Mouse (Mus musculus) adrenal gland, postnatal 25 days (tissue): Measurements from ENCODE around the gene Hrasls5. TPM values are rescaled to one million over a fixed set of nuclear protein-coding genes. Genes with fewer than 3 reads are reported as not detected.

Source experiments
- DNase-seq: peaks from one replicate; pipeline ENCODE4 v3.0.0; 2021; ENCODE audit warnings: mixed read lengths
- long read RNA-seq: library from polyadenylated mRNA; stranded (forward); transcript quantifications from one replicate; pipeline ENCODE4 v2.0.0, GENCODE M21; 2021
- total RNA-seq: library from RNA; stranded (reverse); gene quantifications from 2 replicates; pipeline ENCODE4 v1.2.3, GENCODE M21; 2021

Hrasls5 gene
- not detected in 2 replicates for total RNA-seq
- long read RNA-seq, partial matches to known transcripts, result 0 of 1 reads
- long read RNA-seq, other reads (novel, unspliced or antisense), result 1 of 1 reads

DNA sequence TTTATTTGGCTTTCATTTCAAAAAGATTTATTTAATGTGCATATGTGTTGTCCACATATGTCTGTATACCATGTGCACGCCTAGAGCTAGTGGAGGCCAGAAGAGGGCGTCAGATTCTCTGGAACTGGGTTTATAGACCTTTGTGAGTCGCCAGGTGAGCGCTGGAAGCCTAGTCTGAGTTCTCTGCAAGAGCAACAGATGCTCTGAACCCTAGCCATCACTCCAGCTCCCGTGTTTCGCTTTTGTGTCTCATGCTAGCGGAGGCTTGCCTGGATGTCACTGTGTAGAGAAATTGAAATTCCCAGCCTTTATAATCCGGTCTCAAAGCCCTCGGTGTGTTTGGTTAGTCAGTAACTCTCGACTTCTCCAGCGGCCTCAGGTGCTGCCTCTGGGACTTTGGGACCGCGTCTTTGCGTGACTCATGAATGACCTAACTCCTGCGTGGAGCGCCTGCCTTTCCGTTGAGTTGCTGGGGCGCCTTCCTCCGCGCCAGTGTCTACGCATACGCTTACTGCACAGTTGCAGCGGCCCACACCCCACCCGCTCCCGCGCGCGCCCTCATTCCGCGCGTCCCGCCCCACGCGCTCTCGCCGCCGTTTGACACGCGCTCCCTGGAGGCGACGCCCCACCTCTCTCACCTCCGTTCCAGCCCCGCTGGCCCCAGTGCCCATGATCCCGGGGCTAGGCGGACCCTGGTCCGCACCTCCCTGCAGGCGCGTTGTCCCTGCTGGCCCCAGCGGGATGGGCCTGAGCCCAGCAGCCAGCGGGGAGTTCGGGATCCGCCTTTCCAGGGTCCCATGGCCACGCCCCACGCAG is at the start of gene Hrasls5:
TSS of gene Hrasls5 (plus strand) at position 600 of the 816 bp plus-strand sequence.
- DNase-seq, result peak; percentile 43

DNA sequence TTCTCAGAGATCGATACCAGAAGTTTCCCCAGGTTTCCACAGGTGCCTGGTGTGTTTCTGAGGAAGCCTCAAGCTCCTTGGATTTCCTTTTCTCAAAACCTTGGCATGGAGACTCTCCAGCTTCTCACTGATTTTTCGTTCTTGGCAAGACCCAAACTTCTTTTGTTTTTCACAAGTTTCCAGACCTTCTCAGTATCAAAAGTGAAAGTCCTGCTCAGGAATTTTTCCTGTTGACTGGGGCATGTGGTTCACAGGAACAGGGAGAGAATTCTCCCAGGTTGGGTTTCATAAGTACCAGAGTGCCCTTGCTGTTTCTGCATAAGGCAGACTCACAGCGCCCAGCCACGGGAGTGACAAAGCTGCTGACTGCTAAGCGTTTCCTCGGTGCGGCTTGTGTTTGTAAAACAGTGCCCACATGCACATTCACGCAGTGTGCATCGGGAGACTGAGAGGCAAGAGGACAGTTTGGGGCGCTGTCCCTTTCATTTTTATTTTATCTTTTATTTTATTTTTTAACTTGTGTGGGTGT is 49.7 kb upstream of the Hrasls5 start:
- no peak for DNase-seq

DNA sequence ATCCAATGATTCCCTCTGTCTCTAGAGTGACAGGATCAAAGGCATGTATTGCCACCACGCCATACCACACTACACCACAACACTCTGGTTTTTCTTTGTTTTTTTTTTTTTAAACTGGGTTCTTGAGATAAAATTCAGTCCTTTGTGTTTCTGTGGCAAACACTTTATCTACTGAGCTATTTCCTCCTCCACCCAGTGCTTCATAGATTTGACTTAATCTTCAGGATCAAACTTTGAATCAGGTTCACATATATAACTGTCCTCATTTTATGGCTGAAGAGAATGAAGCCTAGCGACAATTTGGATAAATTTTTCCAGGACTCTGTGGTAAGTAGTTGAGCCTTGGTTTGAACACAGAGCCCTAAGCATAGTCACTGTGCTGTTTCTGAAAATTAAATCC is 48.7 kb upstream of the Hrasls5 start:
- DNase-seq, result no peak

DNA sequence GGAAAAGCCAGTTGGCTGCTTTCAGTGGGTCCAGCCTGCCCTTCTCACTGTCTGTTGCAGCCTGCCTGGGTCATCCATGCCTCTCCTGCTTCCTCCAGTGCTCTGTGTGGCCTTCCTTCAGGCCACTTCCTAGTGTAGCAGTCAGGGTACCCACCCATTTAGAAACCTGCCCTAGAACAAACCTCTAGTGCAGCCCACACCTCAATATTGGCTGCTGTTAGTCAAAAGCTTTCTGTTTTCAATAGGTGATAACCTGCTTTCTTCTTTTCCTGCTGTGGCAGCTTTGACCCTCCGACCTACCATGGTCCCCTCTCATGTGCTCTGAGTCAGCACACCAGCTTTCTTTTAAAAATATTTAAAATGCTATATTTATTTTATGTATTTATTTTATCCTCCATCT is 47.9 kb upstream of the Hrasls5 start:
- no peak for DNase-seq

DNA sequence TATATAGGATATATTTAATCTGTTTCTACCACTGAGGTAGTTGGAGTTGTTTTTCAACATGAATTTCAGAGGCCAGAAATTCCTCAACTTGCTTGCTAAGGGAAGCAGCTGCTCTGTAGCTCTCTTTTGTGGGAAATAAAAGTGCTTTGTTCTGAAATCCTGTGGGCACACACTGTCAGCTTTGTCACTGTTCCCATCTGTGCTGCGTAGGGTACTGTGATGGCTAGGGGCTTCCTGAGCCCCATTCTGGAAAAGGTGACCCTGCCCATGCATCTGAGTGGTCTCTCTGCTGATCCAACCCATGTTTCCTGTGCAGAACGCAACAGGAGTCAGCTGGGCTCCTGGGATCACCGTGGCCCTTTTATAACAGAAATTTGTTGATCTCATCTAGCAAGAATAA is 45.5 kb upstream of the Hrasls5 start:
- DNase-seq, result no peak

DNA sequence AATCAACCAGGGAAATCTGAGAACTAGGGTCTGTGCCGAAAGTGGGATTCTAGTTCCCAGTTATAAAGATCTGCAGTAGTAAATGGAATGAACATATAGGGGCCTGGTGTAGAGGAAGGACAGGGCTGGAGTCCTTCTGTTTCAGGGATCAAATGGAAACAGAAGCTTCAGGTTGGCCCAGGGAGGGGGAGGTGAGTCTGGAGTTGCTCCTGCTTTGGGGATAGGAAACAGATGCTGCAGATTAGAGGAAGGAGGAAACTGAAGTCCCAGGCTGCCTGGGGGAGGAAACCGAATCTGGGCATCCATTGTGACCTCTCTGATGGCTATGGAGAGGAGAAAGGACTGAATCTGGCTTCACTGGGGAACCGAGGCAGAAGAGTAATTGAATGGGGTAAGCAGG is 44.0 kb upstream of the Hrasls5 start:
- DNase-seq, result no peak

DNA sequence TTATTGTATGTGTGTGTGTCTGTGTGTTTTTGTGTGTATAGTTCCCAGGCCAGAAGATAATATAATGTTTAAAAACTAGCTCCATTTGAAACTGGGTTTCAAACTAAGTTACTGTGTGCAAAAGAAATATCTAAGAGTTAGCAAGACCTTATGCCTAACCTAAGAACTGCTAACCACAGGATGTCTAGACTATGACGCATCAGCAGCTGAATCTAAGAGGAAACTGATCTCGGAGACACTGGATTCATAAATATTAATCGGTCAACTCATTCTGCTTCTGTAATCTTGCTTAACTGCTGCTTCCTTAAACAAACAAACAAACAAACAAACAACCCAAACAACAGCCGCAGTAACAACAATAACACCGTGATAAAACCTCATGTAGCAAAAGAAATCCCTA is 42.7 kb upstream of the Hrasls5 start:
- no peak for DNase-seq

DNA sequence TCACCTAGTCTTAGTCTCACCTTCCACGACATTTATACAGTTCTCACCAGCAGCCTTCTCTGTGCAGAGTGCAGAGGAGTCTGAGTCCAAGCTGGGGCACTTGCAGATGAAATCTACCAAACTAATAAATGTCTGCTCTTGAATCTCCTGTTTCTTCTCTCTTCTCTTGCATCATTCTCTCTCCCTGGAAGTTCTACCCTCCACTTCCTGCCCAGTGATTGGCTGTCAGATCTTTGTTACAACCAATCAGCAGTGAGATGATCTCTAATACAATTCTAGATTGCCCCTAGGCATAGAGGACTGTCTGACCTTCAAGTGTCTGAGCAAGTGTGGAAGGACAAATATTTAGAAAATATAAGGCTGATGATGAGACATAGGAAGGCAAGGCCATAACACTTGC is 36.2 kb upstream of the Hrasls5 start:
- no peak for DNase-seq

DNA sequence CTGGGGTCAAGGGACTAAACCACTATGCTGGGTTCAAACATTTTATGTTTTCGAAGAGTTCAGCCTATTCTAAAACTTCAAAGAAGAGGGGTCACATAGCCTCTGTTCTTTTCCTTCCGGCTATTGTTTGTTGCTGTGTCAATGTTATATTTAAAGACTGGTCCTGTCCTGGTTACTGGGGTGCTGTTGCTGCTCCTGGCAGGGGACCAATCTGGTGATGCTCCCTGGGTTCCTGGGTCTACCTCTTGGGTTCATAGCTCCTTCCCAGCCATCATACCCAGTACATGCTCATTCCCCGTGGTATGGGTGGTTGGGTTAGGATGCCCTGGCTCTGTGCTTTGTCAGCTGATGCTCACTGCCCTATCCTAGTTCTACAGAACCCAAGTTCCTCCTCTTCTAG is 34.6 kb upstream of the Hrasls5 start:
- no peak for DNase-seq

DNA sequence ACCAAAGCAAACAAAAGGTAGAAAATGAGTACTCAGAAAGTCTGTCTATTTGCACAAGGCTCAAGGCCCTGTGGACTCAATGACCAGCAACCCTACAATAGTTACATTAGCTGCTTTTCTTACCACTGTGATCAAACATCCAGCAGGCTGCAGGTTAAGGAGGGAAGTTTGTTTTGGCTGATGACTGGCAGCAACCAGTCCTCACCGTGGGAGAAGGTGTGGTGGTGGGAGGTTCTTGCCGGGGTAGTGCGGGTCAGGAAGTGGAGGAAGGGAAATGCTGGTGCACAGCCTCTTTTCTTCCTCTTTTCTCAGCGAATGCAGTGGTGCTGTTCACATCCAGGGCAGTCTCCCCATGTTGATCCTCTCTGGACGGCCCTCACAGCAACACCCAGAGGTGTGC is 31.3 kb upstream of the Hrasls5 start:
- DNase-seq, result no peak

DNA sequence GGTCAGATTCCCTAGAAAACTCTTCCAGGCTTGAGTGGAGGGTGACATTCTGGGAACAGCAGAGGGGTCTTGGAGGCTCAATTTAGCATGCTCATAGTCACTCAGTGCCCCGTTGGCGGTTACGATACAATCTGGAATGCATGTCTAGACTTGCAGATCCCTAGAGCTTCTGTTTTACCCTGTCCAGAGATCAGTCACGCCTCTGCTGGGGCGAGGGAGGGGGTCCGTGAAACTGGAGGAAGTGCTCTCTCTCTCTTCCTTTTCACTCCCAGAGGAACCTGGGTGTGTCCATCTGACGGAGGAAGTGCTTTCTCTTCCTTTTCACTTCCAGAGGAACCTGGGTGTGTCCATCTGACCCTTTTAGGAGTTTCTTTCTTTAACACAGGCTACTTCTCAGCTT is 29.2 kb upstream of the Hrasls5 start:
- no peak for DNase-seq

DNA sequence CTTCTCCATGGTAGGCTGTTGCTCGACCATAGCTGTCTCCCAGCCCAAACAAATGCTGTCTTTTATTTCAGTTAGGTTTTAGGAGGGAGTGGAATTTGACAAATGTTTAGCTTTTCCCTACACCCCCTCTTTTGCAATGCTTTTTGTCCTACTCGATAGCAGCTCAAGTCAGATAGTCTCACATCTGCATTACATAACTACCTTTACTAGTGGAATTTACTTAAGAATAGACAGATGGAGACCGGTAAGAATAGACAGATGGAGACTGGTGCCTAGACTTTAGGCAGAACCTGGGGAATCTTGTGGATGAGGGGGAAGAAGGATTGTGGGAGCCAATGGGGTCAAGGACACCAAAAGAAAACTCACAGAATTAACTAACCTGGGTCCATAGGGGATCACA is 28.7 kb upstream of the Hrasls5 start:
- DNase-seq, result no peak

DNA sequence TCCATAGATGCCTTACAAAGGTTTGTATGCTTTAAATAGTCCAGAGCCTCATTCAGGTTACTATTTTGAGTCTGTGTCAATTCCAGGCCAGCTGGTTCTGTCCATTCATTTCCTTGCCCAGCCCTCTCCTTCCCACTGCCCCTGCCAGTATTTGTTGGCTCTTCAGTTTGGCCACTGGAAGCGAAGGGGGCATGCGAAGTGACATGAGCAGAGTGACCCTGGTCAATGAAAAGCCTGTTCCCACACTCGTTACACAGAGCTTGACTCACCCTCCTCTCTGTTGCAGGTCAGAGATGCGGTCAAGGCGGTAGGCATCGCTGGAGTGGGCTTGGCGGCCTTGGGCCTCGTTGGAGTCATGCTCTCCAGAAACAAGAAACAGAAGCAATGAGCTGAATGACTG is 27.1 kb upstream of the Hrasls5 start:
- peak; percentile 62 for DNase-seq

DNA sequence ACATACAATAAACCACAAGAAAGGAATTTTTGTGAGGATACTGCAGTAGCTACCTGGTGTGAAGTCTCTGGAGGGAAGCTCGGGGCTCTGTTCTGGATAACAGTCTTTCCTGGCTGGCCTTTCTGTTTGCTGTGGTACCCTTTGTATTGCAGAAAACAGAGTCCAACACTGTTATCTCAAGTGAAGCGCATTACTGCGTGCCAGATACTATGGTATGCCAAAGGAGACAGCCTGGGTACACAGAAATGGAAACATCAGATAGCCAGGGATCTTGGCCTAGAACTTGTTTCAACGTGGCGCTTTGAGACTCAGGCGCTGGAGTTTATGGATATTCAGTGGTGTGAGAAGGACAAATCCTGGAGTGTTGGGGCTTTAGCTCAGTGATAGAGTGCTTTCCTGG is 26.6 kb upstream of the Hrasls5 start:
- DNase-seq, result no peak

DNA sequence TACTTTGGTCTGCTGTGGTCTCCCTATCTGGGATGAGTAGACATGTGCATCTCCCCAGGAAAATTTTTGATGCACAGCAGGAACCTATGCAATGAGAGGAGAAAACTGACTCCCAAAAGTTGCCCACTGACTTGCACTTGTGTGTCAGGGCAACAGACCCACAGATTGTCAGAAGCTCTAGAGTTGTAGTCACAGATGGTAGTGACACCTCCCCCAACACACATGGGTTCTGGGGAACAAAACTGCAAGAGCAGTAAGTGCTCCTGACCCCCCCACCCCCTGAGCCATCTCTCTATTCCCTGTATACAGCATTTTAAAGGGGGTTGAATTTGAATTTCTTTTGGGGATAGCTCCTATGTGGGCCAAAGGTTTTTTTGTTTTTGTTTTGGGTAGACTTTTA is 21.5 kb upstream of the Hrasls5 start:
- no peak for DNase-seq

DNA sequence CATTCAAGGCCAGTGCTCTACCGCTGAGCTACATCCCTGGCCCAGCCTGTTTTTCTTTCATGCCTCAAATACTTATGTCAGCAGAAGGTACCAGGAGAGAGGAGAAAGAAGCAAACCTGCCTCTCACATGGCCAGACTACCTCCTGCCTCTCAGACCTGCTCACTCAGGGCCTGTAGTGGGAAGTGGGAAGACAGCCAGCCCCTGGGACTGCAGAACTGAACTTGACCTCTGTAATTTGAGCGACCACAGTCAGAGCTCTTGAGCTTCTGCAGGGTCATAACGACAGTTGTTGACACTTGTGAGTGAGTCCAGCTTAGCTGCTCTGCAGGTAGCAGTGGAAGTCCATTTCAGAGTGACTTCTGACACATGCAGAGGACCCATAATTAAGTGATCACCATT is 20.3 kb upstream of the Hrasls5 start:
- DNase-seq, result no peak

DNA sequence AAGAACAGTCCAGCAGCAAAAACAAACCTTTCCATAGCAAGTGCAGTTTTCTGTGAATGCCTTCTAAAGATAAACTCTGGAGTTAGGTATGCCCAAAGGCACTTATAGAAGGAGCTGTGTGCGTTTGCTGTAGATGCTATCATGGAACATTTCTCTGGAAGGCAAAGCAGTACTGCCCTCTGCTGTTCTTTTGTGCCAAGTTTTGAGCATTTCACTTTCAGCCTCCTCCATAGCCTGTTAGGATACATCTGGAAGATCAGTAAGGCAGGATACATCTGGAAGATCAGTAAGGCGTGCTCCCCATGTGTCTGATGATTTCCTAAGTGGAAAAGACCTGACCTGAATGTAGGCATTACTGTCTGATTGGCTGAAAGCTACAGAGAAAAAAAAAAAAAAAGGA is 16.8 kb upstream of the Hrasls5 start:
- DNase-seq, result no peak

DNA sequence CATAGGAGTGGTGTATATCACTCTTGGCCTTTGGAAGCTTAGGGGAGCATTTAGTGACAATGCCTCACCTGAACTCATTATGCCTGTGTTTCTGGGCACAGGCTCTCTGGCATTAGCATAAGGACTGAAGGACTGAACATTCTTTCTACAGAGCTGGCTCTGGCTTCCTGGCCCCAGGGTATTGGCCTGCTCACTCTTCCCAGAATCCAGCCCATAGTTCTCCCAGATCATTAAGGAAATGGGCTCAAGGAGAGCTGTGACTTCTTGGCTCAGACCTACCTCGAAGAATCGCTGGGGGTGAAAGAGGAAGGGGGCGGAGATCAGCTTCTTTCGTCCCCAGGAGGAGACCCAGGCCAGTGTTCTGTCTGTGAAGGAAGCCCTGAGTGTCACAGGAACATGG is 13.9 kb upstream of the Hrasls5 start:
- no peak for DNase-seq

DNA sequence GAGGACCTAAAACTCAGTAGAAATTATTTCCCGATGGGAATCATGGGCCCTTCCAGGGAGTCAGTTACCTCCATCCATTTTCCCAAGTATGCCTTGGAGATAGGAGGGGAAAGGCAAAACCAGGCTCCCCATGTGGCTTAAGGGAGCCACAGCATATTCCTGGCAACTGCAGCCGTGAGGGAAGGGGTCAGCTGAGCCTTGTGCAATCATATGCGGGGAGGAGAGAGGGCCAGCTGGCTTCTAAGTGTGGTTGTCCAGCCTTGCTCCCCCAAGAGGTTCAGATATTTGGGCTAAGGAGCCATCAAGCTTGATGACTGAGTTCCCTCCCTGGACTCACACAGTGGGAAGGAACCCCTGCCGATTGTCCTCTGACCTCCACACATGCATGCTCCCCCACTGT is 10.8 kb upstream of the Hrasls5 start:
- DNase-seq, result peak; percentile 18

DNA sequence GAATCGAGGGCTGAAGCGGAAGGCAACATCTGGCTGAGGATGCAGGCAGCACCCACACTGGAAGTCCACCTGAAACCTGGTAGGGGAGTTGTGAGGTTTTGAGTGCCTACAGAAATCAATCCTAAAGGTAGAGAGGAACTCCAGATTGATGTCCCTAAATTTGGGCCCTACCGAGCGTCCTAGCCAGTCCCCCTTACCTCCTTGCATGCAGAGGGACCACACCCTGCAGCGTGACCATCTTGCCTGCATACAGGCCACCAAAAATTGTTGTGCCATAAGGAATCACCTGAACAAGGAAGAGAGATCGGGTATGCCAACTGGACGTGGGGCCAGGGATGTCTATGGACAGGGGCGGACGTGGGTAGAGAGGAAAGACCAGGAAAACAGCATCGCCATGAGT is 8.2 kb upstream of the Hrasls5 start:
- no peak for DNase-seq

DNA sequence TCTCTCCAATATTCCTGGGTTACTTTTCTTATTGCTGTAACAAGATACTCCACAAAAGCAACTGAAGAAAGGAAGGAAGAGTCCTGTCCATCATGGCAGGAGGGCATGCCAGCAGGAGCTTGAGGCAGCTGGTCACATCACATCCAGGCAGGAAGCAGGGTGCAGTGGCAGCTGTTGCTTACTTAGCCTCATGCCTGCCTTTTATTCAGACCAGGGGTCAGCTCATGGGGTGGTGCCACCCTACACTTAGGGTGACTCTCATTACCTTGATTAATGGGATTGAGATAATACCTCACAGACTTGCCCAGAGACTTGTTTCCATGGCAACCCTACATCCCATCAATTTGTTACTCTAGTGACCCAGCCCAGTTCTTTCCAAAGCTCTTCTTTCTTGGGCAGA is 7.3 kb upstream of the Hrasls5 start:
- DNase-seq, result no peak

DNA sequence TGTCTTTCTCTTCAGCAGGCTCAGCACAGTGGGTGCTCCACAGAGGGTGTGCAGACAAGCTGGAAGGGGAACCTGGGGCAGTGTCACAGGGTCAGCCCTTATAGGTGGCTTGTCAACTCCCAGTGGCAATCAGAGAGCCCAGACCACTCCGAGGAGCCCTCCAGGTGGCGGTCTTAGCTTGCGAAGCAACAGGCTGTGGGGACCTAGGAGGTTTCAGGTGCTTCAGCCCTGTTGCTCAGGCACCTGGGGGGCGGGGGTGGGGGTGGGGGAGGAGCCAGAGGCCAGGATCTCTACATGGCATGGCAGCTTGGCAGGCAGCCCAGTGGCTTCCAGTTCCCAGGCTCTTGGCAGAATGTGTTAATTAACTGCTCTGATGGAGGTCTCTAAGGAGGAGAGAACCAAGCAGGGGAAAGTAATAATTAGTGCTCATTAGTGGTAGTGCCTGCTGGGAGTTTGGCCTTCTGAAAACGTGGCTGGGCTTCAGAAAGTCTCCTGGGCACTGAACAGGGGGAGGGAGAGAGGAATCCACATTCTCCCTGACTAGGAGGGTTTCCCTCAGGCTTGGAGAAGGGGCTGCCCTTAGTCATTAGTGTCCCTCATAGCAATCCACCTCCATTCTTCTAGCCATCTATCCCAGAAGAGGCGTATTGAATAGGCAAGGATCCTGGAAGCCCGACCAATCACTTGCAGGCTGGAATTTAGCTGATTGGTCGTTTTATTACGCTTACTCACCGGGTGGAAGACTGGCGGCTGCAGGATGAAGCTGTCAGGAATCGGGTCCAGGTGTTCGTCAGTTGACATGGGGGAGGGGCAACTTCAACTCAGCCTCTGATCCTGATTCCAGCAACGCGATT is 6.2 kb upstream of the Hrasls5 start:
- DNase-seq, result peak; percentile 31
